Mouse (Mus musculus): ENCODE data around the gene Pcdh15. TPM values are rescaled to one million over a fixed set of nuclear protein-coding genes. Genes with fewer than 3 reads are reported as not detected.

Gene Pcdh15
- polyA plus RNA-seq, 1 experiment from 2014 or later, result 0.66 TPM

GRCm38 (mm10) chr10:73147978-73148377, 48.8 kb downstream of the Pcdh15 start:
- no peaks in the 10 kb centered on the region for H3K4me1 ChIP-seq
- ATAC-seq, result no peak
- H3K27me3 ChIP-seq (replicated peaks), result no peaks in the 10 kb centered on the region
- no peak overlapping the region for H3K4me3 ChIP-seq
- WGBS (ENCODE audit: insufficient replicate concordance), result 64% methylated on average over 4 of the region's 4 CpGs
- no peak overlapping the region for H3K4me2 ChIP-seq
- no peak overlapping the region for H3K27ac ChIP-seq
- H3K36me3 ChIP-seq, result no peaks in the 10 kb centered on the region
- H3K9ac ChIP-seq, result no peak overlapping the region
- H3K9me3 ChIP-seq (replicated peaks), result no peaks in the 10 kb centered on the region

DNA sequence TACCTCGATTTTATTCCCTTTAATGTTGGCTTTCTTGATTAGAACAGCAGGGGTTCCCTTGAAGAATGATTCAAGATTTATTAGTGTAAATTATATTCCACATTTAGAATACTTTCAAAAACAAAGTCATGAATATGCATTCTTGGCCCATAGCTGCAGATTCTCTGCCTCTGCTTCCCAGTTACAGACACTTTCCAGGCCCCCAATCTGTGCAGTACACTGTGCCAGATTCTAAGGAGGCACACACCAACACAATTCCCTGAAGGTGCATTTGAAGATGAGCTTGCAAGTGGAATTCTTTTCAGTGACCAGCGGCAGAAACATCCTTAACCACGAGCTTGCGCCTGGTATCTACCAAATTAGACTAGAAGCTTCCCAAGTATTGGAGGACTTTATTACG, 55.4 kb downstream of the Pcdh15 start:
- WGBS (ENCODE audit: insufficient replicate concordance), result 64% methylated on average over 5 of the region's 5 CpGs
- Histone ChIP-seq H3K36me3 (no peaks in the 10 kb centered on the region), H3K4me3 (no peak overlapping the region), H3K9me3 (replicated peaks) (no peaks in the 10 kb centered on the region; the same call in 1 of the 2 replicates), H3K9ac (no peak overlapping the region), H3K4me1 (no peaks in the 10 kb centered on the region), H3K4me2 (no peak overlapping the region), H3K27ac (no peak overlapping the region), H3K27me3 (replicated peaks) (no peaks in the 10 kb centered on the region)
- no peak for ATAC-seq

GRCm38 (mm10) chr10:73161757-73162156, 62.6 kb downstream of the Pcdh15 start:
- no peaks in the 10 kb centered on the region; the same call in 1 of the 2 replicates for H3K9me3 ChIP-seq (replicated peaks)

DNA sequence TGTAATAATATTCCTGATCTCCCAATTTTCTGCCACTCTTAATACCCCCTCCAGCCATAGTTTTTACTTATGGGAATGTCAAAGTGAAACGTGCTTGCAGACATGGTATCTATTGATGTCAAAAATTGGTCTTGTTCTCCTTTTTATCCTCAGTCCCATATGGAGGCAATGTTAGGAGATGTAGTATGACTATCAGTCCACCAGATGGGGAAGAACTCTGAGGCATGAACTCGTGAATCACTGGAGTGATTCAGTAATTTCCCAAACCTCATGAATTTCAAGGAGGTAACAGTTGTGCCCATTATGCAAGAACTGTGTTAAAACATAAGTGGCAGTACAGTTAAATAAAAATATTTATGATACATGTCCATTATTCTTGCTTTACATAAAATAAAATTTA, 116.9 kb downstream of the Pcdh15 start:
- no peaks in the 10 kb centered on the region for H3K4me1 ChIP-seq
- H3K36me3 ChIP-seq, result no peaks in the 10 kb centered on the region
- H3K9ac ChIP-seq, result no peak overlapping the region
- no peak overlapping the region for H3K27ac ChIP-seq
- H3K27me3 ChIP-seq (replicated peaks), result no peaks in the 10 kb centered on the region
- H3K9me3 ChIP-seq (replicated peaks), result 0 out of 2 replicates have a peak, but pooled peaks cover 3% of the 10 kb centered on the region
- H3K4me3 ChIP-seq, result no peak overlapping the region
- no peak overlapping the region for H3K4me2 ChIP-seq
- ATAC-seq, result no peak
- WGBS (ENCODE audit: insufficient replicate concordance), result 38% methylated on average over 2 of the region's 2 CpGs

More at GRCm38 (mm10) chr10:73161757-73162156, 62.6 kb downstream of the Pcdh15 start:
- Histone ChIP-seq H3K27ac (no peak overlapping the region), H3K9ac (no peak overlapping the region), H3K4me2 (no peak overlapping the region), H3K4me1 (no peaks in the 10 kb centered on the region), H3K27me3 (replicated peaks) (no peaks in the 10 kb centered on the region), H3K4me3 (no peak overlapping the region), H3K36me3 (no peaks in the 10 kb centered on the region)
- 54% methylated on average over 1 of the region's 1 CpGs for WGBS (ENCODE audit: insufficient replicate concordance)
- no peak for ATAC-seq

GRCm38 (mm10) chr10:73242294-73242693, 143.2 kb downstream of the Pcdh15 start:
- no peaks in the 10 kb centered on the region for H3K36me3 ChIP-seq
- no peaks in the 10 kb centered on the region for H3K27me3 ChIP-seq (replicated peaks)
- H3K9me3 ChIP-seq (replicated peaks), result no peaks in the 10 kb centered on the region
- no peaks in the 10 kb centered on the region for H3K4me1 ChIP-seq
- ATAC-seq, result no peak
- no peak overlapping the region for H3K4me2 ChIP-seq
- no peak overlapping the region for H3K27ac ChIP-seq
- WGBS (ENCODE audit: insufficient replicate concordance), result 74% methylated on average over 5 of the region's 5 CpGs
- H3K9ac ChIP-seq, result no peak overlapping the region
- no peak overlapping the region for H3K4me3 ChIP-seq

- Histone ChIP-seq H3K27ac (no peak overlapping the region), H3K4me1 (no peaks in the 10 kb centered on the region), H3K36me3 (no peaks in the 10 kb centered on the region), H3K9me3 (replicated peaks) (no peaks in the 10 kb centered on the region), H3K9ac (no peak overlapping the region), H3K27me3 (replicated peaks) (no peaks in the 10 kb centered on the region), H3K4me3 (no peak overlapping the region), H3K4me2 (no peak overlapping the region)
- no peak for ATAC-seq
- WGBS (ENCODE audit: insufficient replicate concordance), result 78% methylated on average over 4 of the region's 4 CpGs
Observed at GRCm38 (mm10) chr10:73280438-73280837, 181.3 kb downstream of the Pcdh15 start.

GRCm38 (mm10) chr10:73296456-73296855, 197.3 kb downstream of the Pcdh15 start:
- no peak for ATAC-seq
- Histone ChIP-seq H3K4me3 (no peak overlapping the region), H3K27me3 (replicated peaks) (no peaks in the 10 kb centered on the region), H3K9me3 (replicated peaks) (no peaks in the 10 kb centered on the region), H3K4me2 (no peak overlapping the region), H3K27ac (no peak overlapping the region), H3K9ac (no peak overlapping the region), H3K36me3 (no peaks in the 10 kb centered on the region), H3K4me1 (no peaks in the 10 kb centered on the region)
- 48% methylated on average over 5 of the region's 5 CpGs for WGBS (ENCODE audit: insufficient replicate concordance)

- Histone ChIP-seq H3K36me3 (no peaks in the 10 kb centered on the region), H3K4me2 (no peak overlapping the region), H3K4me1 (no peaks in the 10 kb centered on the region), H3K27ac (no peak overlapping the region), H3K4me3 (no peak overlapping the region), H3K27me3 (replicated peaks) (no peaks in the 10 kb centered on the region), H3K9ac (no peak overlapping the region), H3K9me3 (replicated peaks) (0 out of 2 replicates have a peak, but pooled peaks cover 7% of the 10 kb centered on the region)
- 74% methylated on average over 8 of the region's 8 CpGs for WGBS (ENCODE audit: insufficient replicate concordance)
- ATAC-seq, result no peak
Observed at GRCm38 (mm10) chr10:73301951-73302350, 202.8 kb downstream of the Pcdh15 start.

DNA sequence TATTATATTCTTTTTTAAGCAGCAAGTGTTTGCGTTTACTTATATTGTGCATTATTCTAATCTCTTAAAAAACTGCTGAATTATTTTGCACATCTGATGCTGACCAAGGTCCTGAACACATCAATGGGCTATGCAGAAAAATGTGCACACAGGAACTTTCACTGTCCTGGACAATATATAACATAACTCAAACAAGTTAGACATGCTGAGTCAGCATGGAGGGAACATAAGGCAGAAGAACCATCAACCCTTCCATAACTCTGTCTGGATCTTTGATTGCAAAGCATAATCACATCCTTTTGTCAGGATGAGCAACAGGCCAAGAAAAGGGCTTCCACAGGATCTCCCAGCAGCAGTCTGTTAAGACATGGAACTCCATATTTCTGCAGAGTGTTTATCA, 207.5 kb downstream of the Pcdh15 start:
- no peak overlapping the region for H3K27ac ChIP-seq
- H3K4me1 ChIP-seq, result no peaks in the 10 kb centered on the region
- H3K9ac ChIP-seq, result no peak overlapping the region
- ATAC-seq, result no peak
- 75% methylated on average over 1 of the region's 1 CpGs for WGBS (ENCODE audit: insufficient replicate concordance)
- no peaks in the 10 kb centered on the region for H3K27me3 ChIP-seq (replicated peaks)
- H3K9me3 ChIP-seq (replicated peaks), result 0 out of 2 replicates have a peak, but pooled peaks cover 7% of the 10 kb centered on the region
- no peaks in the 10 kb centered on the region for H3K36me3 ChIP-seq
- H3K4me3 ChIP-seq, result no peak overlapping the region
- no peak overlapping the region for H3K4me2 ChIP-seq

DNA sequence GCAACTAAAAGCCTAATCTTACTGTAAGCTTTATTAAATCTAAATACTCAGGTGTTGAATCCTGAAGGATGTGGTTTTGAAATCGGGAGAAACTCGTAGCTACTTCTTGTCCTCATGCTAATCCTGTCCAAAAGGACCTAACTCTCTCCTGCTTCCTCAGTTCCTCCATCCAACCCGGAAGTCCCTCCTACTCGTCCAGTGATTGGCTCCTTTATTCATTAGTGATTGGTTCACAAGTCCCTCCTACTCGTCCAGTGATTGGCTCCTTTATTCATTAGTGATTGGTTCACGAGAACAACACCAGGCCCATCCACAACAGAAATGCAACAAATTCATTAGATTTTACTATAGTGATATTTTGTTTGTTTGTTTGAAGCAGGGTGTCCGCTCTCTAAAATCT, 227.7 kb downstream of the Pcdh15 start:
- Histone ChIP-seq H3K4me1 (no peaks in the 10 kb centered on the region), H3K9me3 (replicated peaks) (0 out of 2 replicates have a peak, but pooled peaks cover 3% of the 10 kb centered on the region), H3K9ac (no peak overlapping the region), H3K36me3 (no peaks in the 10 kb centered on the region), H3K4me2 (no peak overlapping the region), H3K4me3 (no peak overlapping the region), H3K27ac (no peak overlapping the region), H3K27me3 (replicated peaks) (no peaks in the 10 kb centered on the region)
- no peak for ATAC-seq
- 63% methylated on average over 7 of the region's 7 CpGs for WGBS (ENCODE audit: insufficient replicate concordance)

DNA sequence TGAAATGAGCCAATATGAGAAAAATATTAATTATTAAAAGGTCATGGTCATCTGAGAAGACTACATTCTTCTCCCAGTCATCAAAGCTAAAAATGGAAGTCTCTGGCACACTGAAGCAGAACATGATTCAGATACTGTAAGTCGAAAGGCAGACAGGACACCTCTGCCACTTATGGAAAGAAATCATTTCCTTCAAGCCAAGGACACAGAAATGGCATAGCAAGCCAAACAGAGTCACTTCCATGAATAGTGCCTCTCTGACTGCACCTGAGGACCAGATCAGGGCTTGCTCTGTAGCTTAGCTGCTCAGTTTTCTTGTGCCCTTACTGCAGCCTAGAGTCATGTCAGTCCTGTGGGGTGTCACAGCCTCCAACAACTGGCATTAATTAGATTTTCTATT, 234.3 kb downstream of the Pcdh15 start:
- H3K36me3 ChIP-seq, result no peaks in the 10 kb centered on the region
- no peak for ATAC-seq

DNA sequence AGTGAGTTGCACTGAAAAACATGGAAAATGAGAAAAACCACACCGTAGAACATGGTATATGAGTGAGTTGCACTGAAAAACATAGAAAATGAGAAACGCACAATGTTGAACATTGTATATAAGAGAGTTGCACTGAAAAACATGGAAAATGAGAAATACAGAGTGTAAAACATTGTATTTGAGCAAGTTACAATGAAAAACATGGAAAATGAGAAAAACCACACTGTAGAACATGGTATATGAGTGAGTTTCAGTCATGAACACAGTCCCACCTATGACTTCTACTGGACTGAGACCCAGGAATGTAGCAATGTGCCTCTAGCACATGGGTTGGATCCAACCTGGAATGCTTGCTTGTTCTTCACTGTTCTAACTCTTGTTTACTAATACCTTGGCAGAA, 279.9 kb downstream of the Pcdh15 start:
- WGBS (ENCODE audit: insufficient replicate concordance), result 67% methylated on average over 2 of the region's 2 CpGs
- Histone ChIP-seq H3K27me3 (replicated peaks) (no peaks in the 10 kb centered on the region), H3K36me3 (no peaks in the 10 kb centered on the region), H3K4me3 (no peak overlapping the region), H3K4me1 (no peaks in the 10 kb centered on the region), H3K9ac (no peak overlapping the region), H3K27ac (no peak overlapping the region), H3K9me3 (replicated peaks) (no peaks in the 10 kb centered on the region), H3K4me2 (no peak overlapping the region)
- no peak for ATAC-seq

More for the DNA sequence above, 234.3 kb downstream of the Pcdh15 start:
- Histone ChIP-seq H3K27ac (no peak overlapping the region), H3K9me3 (replicated peaks) (no peaks in the 10 kb centered on the region), H3K9ac (no peak overlapping the region), H3K4me2 (no peak overlapping the region), H3K4me3 (no peak overlapping the region), H3K4me1 (no peaks in the 10 kb centered on the region), H3K27me3 (replicated peaks) (no peaks in the 10 kb centered on the region)
- 57% methylated on average over 1 of the region's 1 CpGs for WGBS (ENCODE audit: insufficient replicate concordance)

DNA sequence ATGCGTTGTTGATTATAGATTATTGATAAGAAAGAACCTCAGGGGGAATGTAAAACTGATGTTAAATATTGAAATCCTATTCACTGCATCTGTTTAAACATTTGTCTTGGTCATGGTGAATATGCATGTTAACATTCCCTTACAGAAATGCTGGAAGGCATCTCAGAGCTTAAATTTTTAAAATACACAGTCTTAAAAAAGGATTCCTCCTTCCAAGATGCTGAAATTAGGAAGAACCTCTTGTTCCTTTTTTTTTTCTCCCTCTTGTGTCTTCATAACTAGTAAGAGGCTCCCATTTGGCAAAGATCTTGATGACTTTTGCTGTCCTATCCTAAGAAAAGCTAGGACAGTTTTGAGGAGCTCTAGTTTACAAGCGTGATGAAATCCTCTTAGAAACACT, 284.9 kb downstream of the Pcdh15 start:
- Histone ChIP-seq H3K4me1 (no peaks in the 10 kb centered on the region), H3K9ac (no peak overlapping the region), H3K36me3 (no peaks in the 10 kb centered on the region), H3K9me3 (replicated peaks) (no peaks in the 10 kb centered on the region), H3K4me3 (no peak overlapping the region), H3K27ac (no peak overlapping the region), H3K27me3 (replicated peaks) (no peaks in the 10 kb centered on the region), H3K4me2 (no peak overlapping the region)
- no peak for ATAC-seq
- WGBS (ENCODE audit: insufficient replicate concordance), result 71% methylated on average over 2 of the region's 2 CpGs
